Mouse (Mus musculus) testis, adult 2 months (tissue): ENCODE results near the gene Fbxo11. TPM values are rescaled to one million over a fixed set of nuclear protein-coding genes. Genes with fewer than 3 reads are reported as not detected.

Source experiments
- H3K27ac ChIP-seq: fragments of 200-500 bp; 2 replicates; pipeline ENCODE4 v1.5.1; 2012; ENCODE audit warnings: low read depth, low read length; ENCODE audit not compliant: control insufficient read depth, insufficient read depth
- H3K27me3 ChIP-seq: fragments of 200-500 bp; 2 replicates; pipeline ENCODE4 v1.6.1; 2012; ENCODE audit warnings: mild to moderate bottlenecking, low read length, moderate library complexity; ENCODE audit not compliant: control insufficient read depth, insufficient read depth
- H3K36me3 ChIP-seq: fragments of 200-500 bp; 2 replicates; pipeline ENCODE4 v1.6.1; 2012; ENCODE audit warnings: mild to moderate bottlenecking, low read length; ENCODE audit not compliant: control insufficient read depth, insufficient read depth
- H3K4me1 ChIP-seq: fragments of 200-500 bp; 2 replicates; pipeline ENCODE4 v1.6.1; 2012; ENCODE audit warnings: low read length; ENCODE audit not compliant: control insufficient read depth, insufficient read depth
- H3K4me3 ChIP-seq: fragments of 200-500 bp; 2 replicates; pipeline ENCODE4 v1.5.1; 2012; ENCODE audit warnings: low read depth, mild to moderate bottlenecking, low read length, moderate library complexity, mixed read lengths; ENCODE audit not compliant: control insufficient read depth
- CTCF ChIP-seq: fragments of 200-500 bp; IDR thresholded peaks from 2 replicates; pipeline ENCODE4 v1.5.1; 2012; ENCODE audit warnings: low read depth, mild to moderate bottlenecking, inconsistent platforms, low read length, moderate library complexity; ENCODE audit not compliant: control insufficient read depth, insufficient read depth, insufficient replicate concordance
- POLR2A ChIP-seq: fragments of 200-500 bp; IDR thresholded peaks from 2 replicates; pipeline ENCODE4 v1.6.1; 2012; ENCODE audit warnings: low read depth, mild to moderate bottlenecking, inconsistent platforms, low read length, moderate library complexity; ENCODE audit not compliant: control insufficient read depth
- polyA plus RNA-seq: library from polyadenylated mRNA; depleted of rRNA; stranded (reverse); fragments of >200 nt; gene quantifications from 2 replicates; pipeline ENCODE4 v1.2.3, GENCODE M21; 2012

Fbxo11 gene
- polyA plus RNA-seq, 1 experiment: 8.6 TPM

DNA sequence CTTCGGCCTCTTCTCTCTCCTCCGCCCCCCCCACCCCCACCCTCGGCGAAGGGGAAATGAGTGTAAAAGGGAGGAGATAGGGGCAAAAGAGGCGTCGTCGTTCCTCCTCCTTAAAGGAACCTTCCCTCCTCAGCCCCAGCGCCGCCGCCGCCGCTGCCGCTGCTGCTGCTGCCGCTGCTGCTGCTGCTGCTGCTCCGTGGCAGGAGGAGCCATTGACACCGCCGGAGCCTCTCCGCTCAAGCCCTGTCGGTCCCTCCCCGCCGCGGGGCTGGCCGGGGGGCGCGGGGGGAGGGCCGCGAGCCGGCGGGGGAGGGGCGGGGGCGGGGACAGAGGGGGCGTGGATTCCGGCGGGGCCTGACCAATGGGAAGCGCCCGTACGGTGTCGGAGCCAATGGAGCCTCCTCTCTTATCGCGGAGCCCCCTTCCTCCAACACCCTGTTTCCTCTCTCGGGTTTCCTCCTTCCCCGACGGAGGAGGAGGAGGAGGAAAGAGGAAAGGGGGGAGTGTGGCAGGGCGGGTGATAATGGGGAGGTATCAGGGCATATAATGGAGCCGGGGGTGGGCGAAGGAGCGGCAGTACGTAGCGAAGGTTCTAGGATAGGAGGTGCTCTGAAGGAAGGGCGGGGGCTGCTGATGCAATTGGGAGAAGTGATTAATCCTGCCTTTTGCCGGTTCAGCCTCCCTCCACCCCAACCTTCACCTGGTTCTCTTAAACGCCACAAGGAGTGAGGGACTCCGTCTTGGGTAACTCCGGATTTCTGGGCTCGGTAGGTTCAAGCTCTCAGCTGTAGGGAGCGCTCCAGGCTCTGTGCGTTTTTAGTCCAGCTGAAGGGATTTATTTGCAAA lies 933 bp upstream of the Fbxo11 start:
- TF ChIP-seq CTCF (no peak), POLR2A (peak; percentile 28; the same call in 1 of the 2 replicates)
- no peaks in the 10 kb centered on the region for H3K36me3 ChIP-seq

DNA sequence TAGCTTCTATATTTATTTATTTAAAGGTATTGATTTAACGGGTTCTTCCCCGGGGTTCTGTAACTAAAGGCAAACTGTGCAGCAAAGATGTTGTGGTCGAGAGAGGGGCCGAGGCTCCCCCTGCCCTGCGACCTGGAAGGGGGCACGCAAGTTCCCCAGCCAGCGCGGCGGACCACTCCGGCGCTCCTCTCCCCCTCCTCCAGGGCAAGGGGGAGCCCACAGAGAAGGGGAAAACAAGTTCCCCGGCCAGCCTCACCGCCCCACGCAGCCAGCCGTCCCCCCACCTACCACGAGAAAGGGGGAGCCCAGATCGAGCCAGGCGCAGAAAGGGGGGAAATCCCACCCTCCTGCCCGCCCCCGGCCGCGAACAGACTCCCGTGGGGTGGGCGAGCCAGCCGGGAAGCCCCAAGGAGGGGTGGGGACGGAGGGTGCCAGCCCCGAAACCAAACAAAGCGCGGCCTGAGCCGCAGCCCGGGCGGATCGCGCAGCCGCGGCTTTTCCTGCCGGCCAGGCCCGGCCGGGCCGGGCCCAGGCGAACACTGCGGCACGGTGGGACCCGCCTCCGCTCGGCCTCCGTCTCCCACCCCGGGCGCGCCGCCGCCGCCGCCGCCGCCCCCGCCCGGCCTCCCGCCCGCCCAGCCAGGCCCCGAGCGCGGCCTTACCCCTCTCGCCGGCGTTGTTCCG lies 602 bp downstream of the Fbxo11 start:
- Histone ChIP-seq H3K4me3 (peak overlapping the region; percentile 86), H3K4me1 (peaks cover 2% of the 10 kb centered on the region), H3K27me3 (no peaks in the 10 kb centered on the region), H3K27ac (peak overlapping the region; percentile 65), H3K36me3 (no peaks in the 10 kb centered on the region)
- TF ChIP-seq CTCF: no peak
- TF ChIP-seq POLR2A: no peak

More for the DNA sequence above, 933 bp upstream of the Fbxo11 start:
- no peaks in the 10 kb centered on the region for H3K27me3 ChIP-seq
- peak overlapping the region; percentile 79 for H3K27ac ChIP-seq
- H3K4me3 ChIP-seq: peak overlapping the region; percentile 94
- H3K4me1 ChIP-seq: peaks cover 2% of the 10 kb centered on the region

DNA sequence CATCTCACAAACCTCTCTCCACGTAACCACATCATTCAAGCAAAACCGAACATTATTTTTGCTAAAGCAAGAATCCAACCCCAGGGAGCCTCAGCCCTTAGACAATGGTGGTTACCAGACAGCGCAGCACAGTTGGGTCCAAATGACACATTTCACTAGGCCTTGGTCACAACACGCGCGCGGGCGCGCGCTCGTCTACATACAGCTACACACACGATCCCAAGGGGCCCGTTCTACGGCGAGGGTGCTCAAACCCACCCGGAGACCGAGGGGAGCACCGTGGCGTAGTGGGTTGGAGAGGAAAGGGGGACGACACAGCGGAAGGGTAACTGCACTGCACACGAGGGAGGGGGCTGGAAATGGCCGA lies 1.1 kb downstream of the Fbxo11 start:
- TF ChIP-seq CTCF (no peak), POLR2A (no peak)
- Histone ChIP-seq H3K36me3 (no peaks in the 10 kb centered on the region), H3K27ac (peak overlapping the region; percentile 65), H3K4me1 (peaks cover 2% of the 10 kb centered on the region), H3K4me3 (peak overlapping the region; percentile 86), H3K27me3 (no peaks in the 10 kb centered on the region)

- no peak overlapping the region for H3K27ac ChIP-seq
- TF ChIP-seq CTCF (no peak), POLR2A (no peak)
- H3K27me3 ChIP-seq: no peaks in the 10 kb centered on the region
- peaks cover 2% of the 10 kb centered on the region for H3K4me1 ChIP-seq
- no peak overlapping the region for H3K4me3 ChIP-seq
- no peaks in the 10 kb centered on the region for H3K36me3 ChIP-seq
Observed at GRCm38 (mm10) chr17:88062860-88063580, 2.1 kb downstream of the Fbxo11 start.

DNA sequence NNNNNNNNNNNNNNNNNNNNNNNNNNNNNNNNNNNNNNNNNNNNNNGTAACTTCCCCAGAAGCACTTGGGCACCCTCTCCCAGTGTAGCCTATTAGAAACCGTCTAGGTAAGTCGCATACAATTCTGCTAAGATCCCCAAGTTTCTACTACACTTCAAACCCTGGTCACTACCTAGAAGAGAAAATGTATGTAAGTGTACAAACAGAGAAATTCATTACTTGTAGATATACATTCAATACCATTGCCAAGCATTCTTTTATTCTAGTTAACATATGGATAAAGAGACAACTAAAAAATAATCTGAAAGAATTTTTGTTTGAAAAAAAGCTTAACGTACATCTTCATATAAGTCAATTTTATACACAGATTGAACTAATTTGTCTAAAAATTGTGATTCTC lies 3.1 kb downstream of the Fbxo11 start:
- Histone ChIP-seq H3K4me3 (no peak overlapping the region), H3K4me1 (peaks cover 2% of the 10 kb centered on the region), H3K27ac (no peak overlapping the region), H3K36me3 (no peaks in the 10 kb centered on the region), H3K27me3 (no peaks in the 10 kb centered on the region)
- TF ChIP-seq CTCF (no peak), POLR2A (no peak)

DNA sequence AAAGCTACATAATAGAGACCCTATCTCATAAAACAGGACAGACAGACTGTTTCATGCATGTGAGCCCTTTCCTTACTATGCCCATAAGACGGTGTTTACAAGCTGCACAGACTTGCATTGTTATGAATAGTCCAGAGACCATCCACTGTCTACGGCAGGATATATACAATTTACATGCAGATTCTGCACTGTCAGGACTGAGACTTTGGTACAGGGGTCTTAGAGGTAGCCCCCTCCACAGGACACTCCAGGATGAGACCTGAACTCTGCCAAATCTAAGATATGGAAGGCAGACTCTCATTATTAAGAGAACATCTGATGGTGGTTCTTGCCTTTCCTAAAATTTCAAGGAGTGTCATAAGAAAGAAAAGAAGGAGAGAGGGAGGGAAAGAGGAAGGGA lies 6.8 kb downstream of the Fbxo11 start:
- H3K27ac ChIP-seq: no peak overlapping the region
- H3K4me1 ChIP-seq: no peaks in the 10 kb centered on the region; the same call in 1 of the 2 replicates
- H3K27me3 ChIP-seq: no peaks in the 10 kb centered on the region
- H3K4me3 ChIP-seq: no peak overlapping the region
- TF ChIP-seq CTCF: no peak
- TF ChIP-seq POLR2A: no peak
- no peaks in the 10 kb centered on the region for H3K36me3 ChIP-seq

DNA sequence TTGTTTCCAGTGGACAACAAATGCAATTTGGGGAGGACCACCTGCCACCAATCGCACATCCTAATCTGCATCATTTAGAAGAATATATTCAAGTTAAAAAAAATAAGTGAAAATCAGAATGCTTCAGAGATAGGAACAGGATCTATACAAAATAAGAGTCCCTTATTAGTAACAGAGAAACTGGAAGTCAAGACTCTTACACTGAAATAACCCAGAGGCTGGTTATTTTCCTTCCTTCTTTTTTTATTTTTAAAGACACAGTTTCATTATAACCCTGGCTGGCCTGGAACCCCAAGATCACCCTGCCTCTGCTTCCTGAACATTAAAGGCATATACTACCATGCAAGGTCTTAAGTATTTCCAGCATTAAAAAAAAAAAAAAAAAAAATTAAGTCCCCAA lies 7.2 kb downstream of the Fbxo11 start:
- Histone ChIP-seq H3K4me1 (no peaks in the 10 kb centered on the region; the same call in 1 of the 2 replicates), H3K27ac (no peak overlapping the region), H3K36me3 (no peaks in the 10 kb centered on the region), H3K4me3 (no peak overlapping the region), H3K27me3 (no peaks in the 10 kb centered on the region)
- no peak for TF ChIP-seq POLR2A
